Comparison of ENCODE assay signal across 27 mouse cellular contexts in the genomic region with DNA sequence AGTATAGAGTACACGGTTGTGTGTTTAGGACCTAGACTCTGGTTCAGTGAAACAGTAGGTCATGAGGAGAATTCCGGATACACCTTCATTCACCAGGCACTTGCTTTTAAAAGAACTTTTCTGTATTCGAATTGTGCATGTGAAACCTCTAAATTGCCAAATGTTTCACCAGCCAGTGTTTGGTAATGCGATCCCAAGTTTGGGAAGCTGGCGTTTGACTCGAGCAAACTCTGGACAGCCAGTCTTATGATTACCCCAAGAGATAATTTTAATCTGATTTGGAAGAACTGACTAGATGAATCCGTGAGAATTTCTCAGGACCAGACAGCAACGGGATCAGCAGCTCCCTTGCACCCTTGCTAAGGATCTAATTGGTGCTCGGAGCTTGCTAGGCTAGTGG. TPM values are rescaled to one million over a fixed set of nuclear protein-coding genes. Genes with fewer than 3 reads are reported as not detected.
"Had no signal": no experiment of that assay in that cellular context is flagged by ENCODE, and none has a peak within 500 bp of the region (broad histone marks: within the 10 kb centered on the region; RNA-seq: fewer than 3 reads in every experiment).

No protein-coding gene starts in this region.

- H3K4me3 ChIP-seq: limb, embryonic 10.5 days; limb, embryonic 12.5 days; limb, embryonic 13.5 days; limb, embryonic 15.5 days; liver, embryonic 12.5 days; liver, embryonic 13.5 days; liver, embryonic 15.5 days; lung, embryonic 15.5 days; megakaryocyte, embryonic 14.5 days; midbrain, embryonic 10.5 days; midbrain, embryonic 12.5 days; midbrain, embryonic 13.5 days; midbrain, embryonic 15.5 days; neural tube, embryonic 12.5 days had no signal

- DNase-seq: liver; liver, embryonic 13.5 days; liver, postnatal 0 days; lung, adult 18-20 months; lung, adult 2 months; lung, embryonic 14.5 days; lung, postnatal 10 days; lung, postnatal 14 days; lung, postnatal 36 days; lung, postnatal 4 days; midbrain, embryonic 14.5 days had no signal

- H3K27me3 ChIP-seq: limb, embryonic 12.5 days; limb, embryonic 13.5 days; limb, embryonic 15.5 days; liver, embryonic 12.5 days; liver, embryonic 13.5 days; liver, embryonic 15.5 days; lung, embryonic 15.5 days; midbrain, embryonic 12.5 days; midbrain, embryonic 13.5 days; midbrain, embryonic 15.5 days; neural tube, embryonic 12.5 days had no signal

- H3K4me2 ChIP-seq: limb, embryonic 12.5 days; limb, embryonic 13.5 days; limb, embryonic 15.5 days; liver, embryonic 11.5 days; liver, embryonic 12.5 days; liver, embryonic 13.5 days; liver, embryonic 15.5 days; lung, embryonic 14.5 days; lung, embryonic 15.5 days; midbrain, embryonic 11.5 days; midbrain, embryonic 12.5 days; midbrain, embryonic 13.5 days; midbrain, embryonic 15.5 days; neural tube, embryonic 12.5 days had no signal

- H3K36me3 ChIP-seq: limb, embryonic 10.5 days; limb, embryonic 12.5 days; limb, embryonic 13.5 days; limb, embryonic 15.5 days; liver, embryonic 12.5 days; liver, embryonic 13.5 days; liver, embryonic 15.5 days; lung, embryonic 15.5 days; midbrain, embryonic 10.5 days; midbrain, embryonic 12.5 days; midbrain, embryonic 13.5 days; midbrain, embryonic 15.5 days; neural tube, embryonic 12.5 days had no signal

RNA-seq across cellular contexts. Expression of a gene that starts 33.3 kb away (rescaled TPM):
- polyA plus RNA-seq: liver, adult 2 months had no signal
